Mouse (Mus musculus) regulatory T cell (primary cell): ENCODE measurements around the gene Minos1.

Experiments used
- in situ Hi-C: fragments of 300-600 bp; cut with MboI, MseI; formaldehyde crosslinking; loops from one replicate; pipeline ENCODE4 v1.15.1; 2025; ENCODE audit warnings: high pct_unique_total_duplicates

Gene Minos1

DNA sequence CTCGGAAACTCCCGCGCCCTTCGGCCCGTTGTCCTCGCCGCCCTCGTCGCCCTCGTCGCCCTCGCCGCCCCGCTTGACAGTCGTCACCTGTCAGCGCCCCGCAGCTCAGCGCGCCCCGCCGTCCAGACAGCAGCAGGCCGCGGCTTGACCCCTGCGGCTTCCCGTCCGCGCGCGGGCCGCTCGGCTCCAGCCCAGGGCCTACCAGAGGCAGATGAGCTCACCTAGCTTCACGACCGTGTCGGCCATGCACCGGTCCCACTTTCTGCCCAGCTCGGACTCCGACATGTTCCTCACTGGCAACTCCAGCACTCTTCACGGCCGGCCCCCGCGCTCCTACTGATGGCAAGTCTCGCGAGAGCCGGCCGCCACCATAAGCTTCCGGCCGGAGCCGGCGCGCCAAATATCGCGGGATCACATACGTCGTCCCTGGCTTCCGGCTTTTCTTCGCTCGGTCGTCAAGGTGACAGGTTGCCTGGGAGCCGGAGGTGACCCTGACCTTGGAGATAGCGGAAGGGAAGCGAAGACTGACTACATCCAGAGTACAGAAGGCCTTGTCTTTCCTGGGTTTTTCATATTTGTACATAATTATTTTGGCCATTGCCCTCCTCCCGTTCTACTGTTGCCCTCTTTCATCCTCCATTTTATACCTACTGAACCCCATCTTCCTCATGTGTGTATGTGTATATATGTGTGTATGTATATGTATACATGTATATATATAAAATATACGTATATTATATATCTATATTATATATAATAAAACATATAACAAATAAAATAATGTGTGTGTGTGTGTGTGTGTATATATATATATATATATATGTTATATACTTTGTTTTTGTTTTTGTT lies at the start of gene Minos1:
Gene Minos1 (minus strand): TSS at position 413 of the 849 bp plus-strand sequence.
- in situ Hi-C loops = no loop called here

DNA sequence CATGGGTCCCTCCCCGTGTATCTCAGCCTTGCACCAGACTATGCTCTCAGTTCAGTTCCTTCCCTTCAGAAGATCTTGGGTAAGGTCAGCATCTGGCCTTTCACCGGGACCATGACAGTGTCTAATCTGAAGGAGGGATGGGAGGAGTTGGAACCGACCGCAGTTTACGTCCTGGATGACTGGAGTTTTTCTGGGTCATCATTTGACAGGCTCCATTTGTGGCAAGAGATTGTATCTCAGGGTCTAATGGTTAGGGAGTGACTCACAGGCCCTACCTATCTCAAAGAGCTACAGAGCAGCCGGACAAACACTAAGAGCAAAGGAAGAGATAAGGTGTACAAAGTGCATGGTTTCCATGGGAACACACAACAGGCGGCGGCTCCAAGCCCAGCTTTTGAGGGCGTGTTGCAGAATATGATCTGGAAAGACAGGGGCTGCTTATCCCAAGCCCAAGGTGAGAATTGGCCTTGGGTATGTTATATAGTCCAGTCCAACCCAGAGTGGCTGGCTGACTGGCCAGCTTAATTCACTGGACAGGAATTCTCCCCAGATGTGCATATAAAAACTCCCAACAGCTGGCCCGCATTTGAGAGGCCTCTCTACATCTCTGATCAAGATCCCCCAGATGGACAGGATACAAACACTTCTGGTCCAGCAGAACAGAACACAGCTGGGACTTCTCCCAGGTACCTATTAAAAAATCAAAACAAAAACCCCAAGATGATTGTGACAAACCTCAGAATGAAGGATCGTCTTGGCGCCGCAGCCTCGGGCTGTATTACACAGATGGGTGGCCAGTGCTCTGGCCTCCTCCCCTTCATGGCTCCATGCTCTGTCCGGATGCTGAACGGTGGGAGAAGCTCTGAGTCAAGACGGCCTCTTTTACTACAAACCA lies 49.1 kb upstream of the Minos1 start:
- in situ Hi-C loops = no loop called here

DNA sequence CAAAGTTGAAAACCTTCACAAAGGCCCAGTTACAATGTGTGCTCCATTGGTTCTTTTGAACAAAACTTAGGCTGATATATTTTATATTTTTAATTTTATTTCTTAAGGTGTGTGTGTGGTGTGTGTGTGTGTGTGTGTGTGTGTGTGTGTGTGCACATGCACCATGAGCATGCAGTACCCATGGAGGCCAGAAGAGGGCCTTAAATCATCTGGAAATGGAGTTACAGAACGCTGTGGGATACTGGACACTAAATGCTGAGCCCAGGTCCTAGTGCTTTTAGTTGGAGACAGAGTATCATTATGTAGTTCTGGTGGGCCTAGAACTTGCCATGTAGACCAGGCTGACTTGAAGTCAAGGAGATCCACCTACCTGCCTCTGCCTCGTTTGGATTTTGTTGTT lies 48.3 kb upstream of the Minos1 start:
- in situ Hi-C loops = no loop called here

DNA sequence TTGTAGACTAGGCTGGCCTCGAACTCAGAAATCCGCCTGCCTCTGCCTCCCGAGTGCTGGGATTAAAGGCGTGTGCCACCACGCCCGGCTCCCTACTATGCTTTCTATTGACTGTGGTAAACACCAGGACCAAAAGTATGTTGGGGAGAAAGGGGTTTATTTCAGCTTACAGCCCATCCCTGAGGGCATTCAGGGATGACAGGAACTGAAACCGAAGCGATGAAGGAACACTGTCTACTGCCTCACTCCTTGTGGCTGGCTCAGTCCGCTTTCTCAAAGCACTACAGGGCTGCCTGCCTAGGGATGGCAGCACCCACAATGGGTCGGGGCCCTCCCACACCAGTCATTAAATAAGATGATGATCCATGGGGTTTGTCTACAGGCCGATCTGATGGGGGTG lies 47.5 kb upstream of the Minos1 start:
- in situ Hi-C loops = no loop called here

DNA sequence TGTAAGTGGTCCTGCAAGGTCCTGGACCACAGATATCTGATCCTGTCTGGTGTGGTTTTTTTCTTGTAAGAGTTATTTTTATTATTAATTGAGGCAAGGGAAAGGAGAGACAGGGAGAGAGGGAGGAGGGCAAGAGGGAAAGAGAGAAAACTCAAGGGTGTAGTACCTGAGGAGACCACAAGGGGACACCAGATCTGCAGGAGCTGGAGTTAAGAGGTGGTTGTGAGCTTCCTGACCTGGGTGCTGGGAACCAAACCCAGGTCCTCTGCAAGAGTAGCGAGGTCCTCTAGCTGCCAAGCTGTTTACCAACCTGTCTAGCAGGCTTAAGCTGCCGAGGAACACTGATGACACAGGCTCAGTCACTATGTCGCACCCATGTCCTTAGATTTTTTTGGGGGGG lies 47.0 kb upstream of the Minos1 start:
- in situ Hi-C loops = no loop called here

DNA sequence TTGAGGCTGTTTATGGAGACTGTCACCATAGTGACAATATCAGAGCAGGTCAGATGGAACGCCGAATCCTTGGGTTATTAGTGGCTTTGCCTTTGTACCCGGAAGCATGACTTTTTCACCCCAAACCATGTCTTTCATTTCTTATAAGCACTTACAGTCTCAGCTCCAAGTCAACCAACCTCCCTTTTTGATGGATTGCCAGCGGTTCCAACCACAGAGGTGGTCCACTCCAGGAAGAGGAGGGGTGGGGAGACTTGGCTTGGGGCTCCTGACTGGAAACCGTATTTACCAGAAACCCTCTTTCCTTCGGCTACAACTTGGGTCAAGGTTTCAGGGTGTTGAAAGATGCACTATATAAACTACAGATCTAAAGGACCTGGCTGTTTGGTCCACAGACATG lies 45.1 kb upstream of the Minos1 start:
- in situ Hi-C loops = no loop called here

DNA sequence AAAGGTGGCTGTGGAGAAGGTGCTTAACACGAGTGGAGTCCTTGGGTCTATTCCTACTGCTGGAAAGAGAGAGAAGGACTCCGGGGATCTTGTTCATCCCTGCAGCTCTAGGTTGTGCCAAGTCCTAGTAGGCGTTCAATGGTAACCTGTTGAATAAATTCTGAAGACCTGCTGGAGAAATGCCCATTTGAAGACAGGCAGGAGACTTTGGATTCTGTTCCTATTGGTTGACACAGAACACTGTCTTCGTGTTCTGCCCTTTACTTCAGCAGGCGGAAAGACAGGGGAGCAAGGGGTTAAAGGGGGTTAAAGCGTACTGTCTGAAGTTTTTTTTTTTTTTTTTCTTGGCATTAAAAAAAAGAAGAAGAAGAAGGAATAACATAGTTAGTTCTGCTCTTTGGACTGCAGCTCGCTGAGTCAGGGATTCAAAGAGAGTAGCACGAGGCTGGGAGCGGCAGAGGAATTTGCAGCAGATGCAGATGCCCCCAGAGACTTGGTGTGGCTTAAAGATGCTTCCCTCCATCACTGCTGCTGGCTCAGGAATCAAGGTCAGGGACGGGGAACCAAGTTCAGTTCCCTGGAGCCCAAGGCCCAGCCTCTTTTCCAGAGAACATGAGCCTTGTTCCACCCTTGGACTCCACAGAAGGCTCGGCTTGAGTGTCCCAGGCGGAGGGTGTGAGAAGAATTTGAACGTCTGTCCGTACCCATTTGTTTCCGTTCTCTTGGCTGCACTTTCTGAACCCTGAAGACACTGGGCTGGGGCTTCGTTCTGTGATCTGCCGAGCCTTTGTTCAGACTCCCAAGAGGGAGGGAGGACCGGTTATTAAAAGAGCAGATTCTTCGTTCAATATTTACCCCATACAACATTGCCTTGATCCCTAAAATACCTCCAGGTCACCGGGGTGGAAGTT lies 44.4 kb upstream of the Minos1 start:
- in situ Hi-C loops = no loop called here

DNA sequence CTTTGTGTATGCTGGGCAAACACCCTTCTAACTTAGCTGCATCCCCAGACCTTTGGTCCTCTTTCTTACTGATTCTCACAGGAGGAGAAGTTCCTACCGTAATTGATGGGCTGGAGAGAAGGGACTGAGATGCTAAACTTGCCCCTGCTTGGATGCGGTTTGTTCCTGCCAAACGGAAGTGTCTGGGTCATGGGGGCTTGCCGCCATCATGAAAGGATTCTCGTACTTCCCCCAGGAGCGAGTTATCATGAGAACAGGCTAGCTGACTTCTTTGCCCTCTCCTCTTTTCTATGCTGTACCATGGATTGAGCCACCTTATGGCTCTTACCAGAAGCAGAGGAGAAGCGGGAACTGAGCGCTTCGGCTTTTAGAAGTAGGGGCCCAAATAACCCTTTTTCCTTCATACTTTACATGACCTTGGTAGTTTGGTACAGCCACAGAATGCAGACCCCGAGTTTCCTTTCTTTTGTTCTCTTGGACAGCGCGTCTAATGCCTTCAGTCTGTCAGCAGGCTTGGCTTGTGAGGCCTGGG lies 38.9 kb upstream of the Minos1 start:
- in situ Hi-C loops = loop anchor here (5.0 to 10.0 kb wide), 2 partner anchors 68 to 1065 kb away; no protein-coding TSS in a partner anchor

DNA sequence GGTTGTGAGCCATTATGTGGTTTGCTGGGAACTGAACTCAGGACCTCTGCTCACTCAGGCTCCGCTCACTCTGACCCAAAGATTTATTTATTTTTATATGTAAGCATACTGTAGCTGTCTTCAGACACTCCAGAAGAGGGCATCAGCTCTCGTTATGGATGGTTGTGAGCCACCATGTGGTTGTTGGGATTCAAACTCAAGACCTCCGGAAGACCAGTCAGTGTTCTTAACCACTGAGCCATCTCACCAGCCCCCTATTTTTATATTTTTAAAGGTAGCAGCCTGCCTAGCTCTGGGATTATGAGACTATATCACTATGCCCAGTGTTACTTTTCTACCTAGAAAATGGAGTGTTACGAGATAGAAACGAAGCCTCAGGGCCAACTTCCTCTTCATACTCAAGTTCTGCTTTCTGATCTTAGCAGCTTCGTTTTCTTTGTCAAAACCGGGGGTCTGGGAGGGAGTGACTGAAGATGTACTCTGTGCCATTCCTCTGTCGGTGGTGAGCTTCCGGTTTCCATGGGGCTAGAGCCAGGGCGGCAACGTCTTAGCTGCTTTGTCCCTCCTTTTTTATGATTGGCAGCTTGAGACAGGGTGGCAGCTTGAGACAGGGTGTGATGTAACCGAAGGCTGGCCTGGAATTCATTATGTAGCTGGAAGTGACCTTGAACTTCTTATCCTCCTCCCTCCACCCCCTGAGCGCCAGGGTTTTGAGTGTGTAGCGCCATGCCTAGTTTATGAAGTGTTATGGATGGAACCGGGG lies 38.3 kb upstream of the Minos1 start:
- in situ Hi-C loops = loop anchor here (5.0 to 10.0 kb wide), 2 partner anchors 67 to 1066 kb away; no protein-coding TSS in a partner anchor

DNA sequence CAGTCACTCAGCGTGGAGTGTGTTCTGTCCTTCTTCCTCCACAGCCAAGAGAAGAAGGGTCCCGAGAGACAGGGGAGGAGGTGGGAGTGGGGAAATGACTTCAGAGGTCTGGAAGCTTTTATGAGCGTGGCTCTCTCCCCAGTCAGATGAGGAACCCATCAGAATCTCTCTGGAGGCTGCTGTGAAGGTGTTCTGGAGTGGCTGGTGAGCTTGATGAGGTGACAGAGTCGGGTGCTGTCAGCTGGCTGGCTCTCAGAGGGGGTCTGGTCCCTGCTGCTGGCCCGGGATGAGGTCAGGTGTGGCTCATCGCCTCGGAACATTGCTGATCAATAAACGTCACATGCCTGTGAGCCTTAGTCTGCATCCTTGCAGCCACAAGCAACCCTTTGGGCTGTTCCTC lies 36.2 kb upstream of the Minos1 start:
- in situ Hi-C loops = loop anchor here (5.0 to 10.0 kb wide), 2 partner anchors 65 to 1068 kb away; no protein-coding TSS in a partner anchor

DNA sequence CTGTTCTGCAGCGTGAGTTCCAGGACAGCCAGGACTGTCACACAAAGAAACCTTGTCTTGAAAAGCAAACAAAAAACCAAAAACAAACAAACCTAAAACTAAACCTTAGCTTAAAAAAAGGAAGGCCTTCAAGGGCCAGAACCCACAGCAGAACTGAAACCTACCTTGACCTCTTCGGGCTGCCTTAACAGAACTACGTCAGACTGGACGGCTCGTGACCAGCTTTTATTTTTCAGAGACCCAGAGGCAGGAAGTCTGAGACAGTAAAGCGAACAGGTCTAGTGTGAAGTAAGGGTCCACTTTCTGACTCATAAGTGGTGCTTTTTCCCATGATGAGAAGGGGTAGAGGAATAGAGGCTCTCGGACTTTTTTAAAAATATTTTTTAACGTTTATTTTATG lies 35.3 kb upstream of the Minos1 start:
- in situ Hi-C loops = loop anchor here (5.0 to 10.0 kb wide), 2 partner anchors 64 to 1069 kb away; no protein-coding TSS in a partner anchor

DNA sequence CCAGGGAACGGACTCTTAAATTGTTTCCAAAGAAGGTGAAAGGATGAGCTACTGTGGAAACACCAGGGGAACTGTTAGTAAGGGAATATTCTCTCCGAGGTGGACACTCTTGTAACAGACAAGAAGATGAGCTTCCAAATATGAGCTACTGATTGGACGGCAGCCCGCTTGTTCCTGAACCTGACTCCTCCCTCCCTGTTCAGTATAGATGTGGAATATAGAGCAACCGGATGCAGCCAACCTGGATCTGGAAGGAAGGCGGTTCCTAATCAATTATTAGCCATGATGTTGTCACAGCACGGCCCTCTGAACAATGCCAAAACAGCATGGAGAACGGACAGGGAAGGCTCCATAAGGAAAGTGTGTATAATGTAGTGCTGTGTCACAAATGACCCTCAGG lies 34.3 kb upstream of the Minos1 start:
- in situ Hi-C loops = loop anchor here (5.0 to 10.0 kb wide), 2 partner anchors 63 to 1070 kb away; no protein-coding TSS in a partner anchor

DNA sequence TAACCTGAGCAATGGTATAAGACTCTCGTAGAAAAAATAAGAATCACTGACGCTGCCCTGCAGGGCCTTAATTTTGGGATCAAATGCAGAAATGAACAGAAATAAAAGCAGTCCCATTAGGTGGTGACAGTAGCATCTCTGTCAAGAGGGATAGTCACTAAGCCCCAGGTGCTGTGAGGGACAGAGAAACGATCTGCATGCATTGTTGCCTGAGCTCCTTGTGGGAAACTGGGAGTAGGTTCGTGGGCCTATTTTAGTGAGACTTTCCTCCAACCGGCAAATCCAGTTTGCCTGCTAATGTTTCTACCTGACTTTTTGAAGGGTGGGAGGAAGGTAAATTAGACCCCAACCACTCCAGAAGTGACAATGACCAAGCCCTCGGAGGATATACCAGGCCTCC lies 33.2 kb upstream of the Minos1 start:
- in situ Hi-C loops = loop anchor here (10.0 kb wide), 1 partner anchor 1071 kb away; no protein-coding TSS in a partner anchor

DNA sequence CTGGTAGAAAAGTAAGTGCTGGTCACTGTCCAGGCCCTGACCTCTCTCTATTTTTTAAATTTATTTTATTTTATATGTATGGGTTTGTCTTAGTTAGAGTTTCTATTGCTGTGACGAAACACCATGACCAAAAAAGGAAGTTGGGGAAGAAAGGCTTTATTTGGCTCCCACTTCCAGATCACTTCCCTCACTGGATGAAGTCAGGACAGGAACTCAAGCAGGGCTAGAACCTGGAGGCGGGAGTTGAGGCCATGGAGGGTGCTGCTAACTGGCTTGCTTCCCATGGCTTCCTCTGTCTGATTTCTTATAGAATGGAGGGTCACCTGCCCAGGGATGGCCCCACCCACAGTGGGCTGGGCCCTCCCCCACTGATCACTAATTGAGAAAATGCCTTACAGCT lies 30.2 kb upstream of the Minos1 start:
- in situ Hi-C loops = loop anchor here (10.0 kb wide), 1 partner anchor 1074 kb away; no protein-coding TSS in a partner anchor

DNA sequence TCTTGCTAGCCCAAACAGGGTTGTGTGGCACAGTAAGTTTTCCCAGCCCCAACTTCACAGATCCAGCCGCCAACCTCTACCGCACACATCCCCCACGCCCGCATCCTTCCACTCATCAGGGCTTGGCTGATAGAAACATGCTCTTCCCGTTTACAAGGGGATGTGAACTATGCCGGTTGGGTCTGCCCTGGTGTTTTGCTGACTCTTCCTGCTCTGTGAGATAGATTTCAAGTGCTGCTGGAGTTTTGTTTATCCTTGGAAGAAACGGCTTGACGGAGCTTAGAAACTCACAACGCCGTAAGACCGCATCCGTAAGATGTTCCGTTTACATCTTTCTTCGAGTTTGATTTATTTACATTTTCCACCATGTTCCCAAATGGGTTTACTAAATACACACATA lies 27.4 kb upstream of the Minos1 start:
- in situ Hi-C loops = no loop called here

DNA sequence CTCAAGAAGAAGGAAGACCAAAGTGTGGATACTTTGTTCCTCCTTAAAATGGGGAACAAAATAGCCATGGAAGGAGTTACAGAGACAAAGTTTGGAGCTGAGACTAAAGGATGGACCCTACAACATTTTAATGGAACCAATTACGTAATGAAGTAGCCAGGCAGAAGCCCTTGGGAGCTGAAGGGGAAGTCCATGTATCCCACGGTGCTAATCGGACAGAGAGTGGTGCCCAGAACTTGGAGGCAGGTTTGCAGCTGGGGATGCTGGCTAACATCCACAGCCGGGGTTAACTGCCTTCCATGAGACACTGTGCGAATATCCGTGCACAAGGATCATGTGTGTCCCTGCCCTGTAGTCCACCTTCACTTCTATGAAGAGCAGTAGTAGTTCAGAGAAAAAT lies 25.6 kb upstream of the Minos1 start:
- in situ Hi-C loops = no loop called here

DNA sequence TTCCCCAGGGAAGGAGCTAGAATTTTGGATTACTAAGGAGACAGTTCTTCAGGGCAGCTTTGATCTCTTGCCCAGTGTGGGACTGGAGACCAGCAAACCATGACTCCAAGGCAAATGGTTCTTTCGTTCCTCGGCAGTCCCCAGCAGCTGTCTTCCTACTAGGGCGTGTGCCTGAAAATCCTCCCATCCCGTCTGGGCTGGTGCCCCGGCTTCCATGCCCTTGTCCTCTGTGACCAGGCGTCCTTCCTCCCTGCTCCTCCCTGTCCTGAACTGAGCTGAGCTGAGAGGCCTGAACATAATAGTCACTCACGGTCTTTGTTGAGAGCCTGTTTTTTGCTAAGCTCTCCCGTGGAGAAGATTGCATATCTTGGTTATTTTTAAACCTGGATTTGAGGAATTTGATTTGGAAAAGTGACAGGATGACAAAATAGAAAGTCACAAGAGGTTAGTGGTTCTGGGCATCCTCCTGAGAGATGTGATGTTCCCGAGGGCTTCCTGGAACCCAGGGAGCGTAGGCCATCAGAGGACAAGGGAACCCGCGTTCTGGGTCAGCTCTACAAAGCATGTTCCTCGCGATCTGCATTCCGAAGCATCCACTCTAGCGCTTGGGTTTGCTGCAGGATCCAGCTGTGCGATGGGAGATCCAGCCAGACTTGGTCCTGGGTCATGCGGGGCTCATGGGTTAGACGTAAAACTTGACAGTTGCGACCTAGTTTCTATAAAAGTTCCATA lies 23.8 kb upstream of the Minos1 start:
- in situ Hi-C loops = no loop called here

DNA sequence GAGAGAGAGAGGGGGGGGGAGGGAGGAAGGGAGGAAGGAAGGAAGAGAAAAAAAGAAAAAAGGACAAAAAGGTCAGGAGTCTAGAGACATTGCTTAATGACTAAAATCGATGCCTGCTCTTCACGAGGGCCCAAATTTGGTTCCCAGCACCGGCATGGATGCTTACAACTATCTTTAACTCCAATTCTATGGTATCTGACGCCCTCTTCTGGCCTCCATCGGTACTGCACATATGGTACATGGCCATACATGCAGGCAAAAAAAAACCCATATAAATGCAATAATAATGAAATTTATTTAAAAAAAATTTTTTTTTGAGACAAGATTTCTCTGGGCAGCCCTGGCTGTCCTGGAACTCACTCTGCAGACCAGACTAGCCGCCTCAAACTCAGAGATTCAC lies 20.5 kb upstream of the Minos1 start:
- in situ Hi-C loops = no loop called here

DNA sequence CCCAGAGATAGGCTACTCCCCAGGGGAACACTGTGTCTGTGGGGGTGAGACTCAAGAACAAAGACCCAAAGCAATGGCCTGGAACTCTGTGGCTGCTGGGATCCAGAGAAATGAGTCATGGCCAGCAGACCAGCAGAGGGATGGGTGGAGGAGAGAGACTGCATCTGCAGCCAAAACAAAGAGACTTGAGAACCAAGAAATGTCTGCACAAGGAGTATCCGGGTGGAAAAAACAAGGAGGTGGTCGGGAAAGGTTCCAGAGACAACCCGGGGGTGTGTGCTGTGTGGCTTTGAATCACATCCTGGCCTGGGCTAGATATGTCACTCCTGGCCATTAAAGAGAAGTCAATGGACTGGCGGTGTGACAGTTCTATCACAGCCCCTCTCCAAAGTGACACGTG lies 15.8 kb upstream of the Minos1 start:
- in situ Hi-C loops = no loop called here
